Mouse (Mus musculus) adrenal gland, adult 18-20 months (tissue): ENCODE data around the gene Kif1c. TPM values are rescaled to one million over a fixed set of nuclear protein-coding genes. Genes with fewer than 3 reads are reported as not detected.

Experiments used
- DNase-seq, 2 experiments: peaks; one replicate each; pipeline ENCODE4 v3.0.0; 2021 to 2022; ENCODE audit warnings: low spot score in 2 of 2
- total RNA-seq, 2 experiments: library from RNA; stranded (reverse); gene quantifications; 1 replicate in 1 of 2; 2 replicates in 1 of 2; pipeline ENCODE4 v1.2.3; 2021

Gene Kif1c
- total RNA-seq, 2 experiments from 2014 or later, result 153 to 212 TPM

DNA sequence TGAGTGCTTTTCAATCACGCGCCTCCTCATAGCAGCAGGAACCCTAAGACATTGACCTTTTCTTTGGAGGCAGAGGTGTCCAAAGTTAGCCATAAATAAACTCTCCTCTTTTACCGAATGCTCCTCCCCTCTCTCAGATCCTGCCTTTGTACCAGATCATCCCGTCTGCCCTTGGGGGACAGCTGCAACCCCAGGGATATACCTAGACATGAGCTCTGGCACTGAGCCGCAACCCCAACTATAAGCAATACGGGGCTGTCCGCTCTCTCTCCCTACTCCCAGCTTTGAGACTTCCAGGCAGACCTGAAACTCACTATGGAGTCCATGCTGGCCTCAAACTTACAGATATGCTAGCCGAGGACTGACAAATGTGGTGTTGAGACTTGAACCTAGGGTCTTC lies 33.7 kb upstream of the Kif1c start:
- no peak for DNase-seq

GRCm38 (mm10) chr11:70667271-70668150 lies 32.8 kb upstream of the Kif1c start:
- DNase-seq, result no peak

GRCm38 (mm10) chr11:70668335-70668770 lies 32.0 kb upstream of the Kif1c start:
- DNase-seq, result peak in 1 of 2 experiments; percentile 57

DNA sequence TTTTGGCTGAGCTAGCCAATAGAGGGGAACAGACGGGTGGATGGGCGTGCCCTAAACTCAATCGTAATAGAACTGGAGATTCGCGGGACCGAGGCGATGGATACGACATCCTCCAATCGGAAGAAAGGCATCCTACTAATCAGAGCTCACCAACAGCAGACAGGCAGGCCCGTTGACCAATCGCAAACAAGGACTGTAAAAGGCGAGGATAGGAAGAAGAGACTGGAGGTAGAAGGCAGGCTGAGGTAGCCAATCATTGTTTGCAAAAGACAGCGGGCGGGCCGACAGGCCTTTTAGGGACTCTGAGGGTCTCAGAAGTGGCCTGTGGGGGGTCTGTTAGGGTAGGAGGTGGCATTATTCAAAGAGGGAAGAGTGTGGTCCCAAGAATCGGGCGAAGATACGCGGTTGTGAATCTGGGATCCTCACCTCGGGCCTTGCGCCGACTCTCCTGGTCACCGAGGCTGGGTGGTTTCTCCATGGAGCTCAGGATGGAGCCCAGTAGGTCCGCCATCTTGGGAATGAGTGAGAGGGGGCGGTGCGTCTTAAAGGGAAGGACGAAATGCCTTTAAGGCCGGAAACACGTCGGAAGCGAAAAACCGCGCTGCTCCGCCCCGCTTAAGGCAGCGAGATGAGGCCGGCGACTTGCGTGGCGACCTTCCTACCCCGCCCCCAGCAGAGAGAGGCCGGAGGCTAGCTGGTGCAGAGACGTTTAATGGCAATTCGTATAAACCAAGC lies 31.4 kb upstream of the Kif1c start, which contains the start of gene Spag7:
TSS of gene Spag7 (minus strand) at position 646 of the 735 bp plus-strand sequence.
- peak; percentile 87 to 92 for DNase-seq

DNA sequence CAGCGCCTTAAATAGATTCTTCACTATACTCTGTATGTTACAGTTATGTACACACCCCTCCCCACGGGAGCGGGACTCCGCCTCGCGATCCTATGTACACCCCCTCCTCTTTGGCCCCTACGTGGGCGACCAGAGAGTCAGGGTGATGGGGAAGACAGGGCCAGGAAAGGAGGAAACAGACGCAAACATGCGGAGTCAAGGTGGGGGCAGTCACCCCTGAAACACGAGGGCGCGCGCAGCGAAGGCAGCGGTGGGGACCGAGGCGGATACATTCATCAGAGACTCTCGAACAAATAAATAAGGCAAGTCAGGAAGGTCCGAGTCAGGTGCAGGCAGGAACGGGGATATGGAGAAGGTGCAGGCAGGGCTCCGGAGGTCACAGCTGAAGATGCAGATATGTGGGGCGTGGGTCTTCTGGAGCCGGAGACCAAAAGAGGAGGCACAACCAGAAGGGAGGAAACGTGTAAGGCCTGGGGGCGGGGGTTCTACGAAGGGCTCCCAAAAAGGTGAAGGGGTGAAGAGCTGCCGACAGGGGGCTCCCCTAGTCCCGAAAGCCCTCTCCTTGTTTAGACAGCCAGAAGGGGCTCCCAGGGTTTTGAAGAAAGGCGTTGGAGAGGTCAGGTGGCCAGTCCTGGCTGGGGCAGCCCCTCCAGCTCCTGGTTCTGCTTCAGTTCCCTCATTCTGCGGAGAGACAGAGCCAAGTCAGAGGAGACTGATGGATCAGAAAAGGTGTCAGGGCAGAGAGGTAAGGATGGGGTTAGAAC lies 30.6 kb upstream of the Kif1c start:
- DNase-seq, result peak; percentile 72 to 76

DNA sequence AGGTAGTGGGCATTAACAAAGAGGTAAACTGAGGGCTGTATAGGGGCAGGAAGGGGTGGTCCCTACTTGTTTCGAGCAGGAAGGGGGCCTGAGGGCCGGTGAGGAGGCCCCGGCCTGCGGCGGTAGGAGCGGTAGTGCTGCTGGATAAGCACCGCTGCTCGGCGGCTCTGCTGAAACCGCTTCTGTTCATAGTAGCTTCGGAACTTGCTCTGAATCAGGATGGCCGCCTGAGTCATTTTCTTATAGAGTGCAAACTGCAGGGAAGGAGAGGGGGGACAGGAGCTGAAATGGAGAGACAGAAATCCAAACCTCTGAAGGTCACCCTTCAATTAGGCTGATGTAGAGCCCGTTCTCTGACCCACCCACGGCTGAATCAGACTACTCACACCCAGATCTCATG lies 29.9 kb upstream of the Kif1c start:
- peak in 1 of 2 experiments; percentile 59 for DNase-seq

- DNase-seq, result no peak
Measured at GRCm38 (mm10) chr11:70671333-70672047, 28.9 kb upstream of the Kif1c start.

GRCm38 (mm10) chr11:70674014-70674413 lies 26.3 kb upstream of the Kif1c start:
- no peak for DNase-seq

- DNase-seq, result no peak
Measured at GRCm38 (mm10) chr11:70674501-70674900, 25.8 kb upstream of the Kif1c start.

GRCm38 (mm10) chr11:70678092-70678491 lies 22.3 kb upstream of the Kif1c start:
- no peak for DNase-seq

- no peak for DNase-seq
Measured at GRCm38 (mm10) chr11:70678576-70678975, 21.8 kb upstream of the Kif1c start.

DNA sequence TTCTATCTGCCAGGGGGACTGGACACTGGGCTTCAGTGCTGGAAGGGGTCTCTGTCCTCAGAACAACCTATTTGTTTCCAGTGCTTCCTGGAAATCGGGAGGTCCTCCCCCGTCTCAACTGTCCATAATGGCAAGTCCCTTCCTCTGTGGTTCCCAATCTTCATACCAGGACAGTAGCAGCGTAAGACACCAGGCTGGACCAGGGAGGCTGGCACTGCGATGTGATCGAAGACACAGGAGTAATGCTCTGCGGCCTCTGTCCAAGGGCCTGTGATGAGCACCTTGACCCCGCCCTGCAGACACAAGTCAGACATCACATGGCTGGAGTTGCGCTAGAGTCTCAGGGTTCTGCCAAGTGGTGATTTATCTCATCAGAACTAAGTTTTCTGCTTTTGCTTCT lies 21.0 kb upstream of the Kif1c start:
- DNase-seq, result no peak

GRCm38 (mm10) chr11:70679894-70680293 lies 20.5 kb upstream of the Kif1c start:
- no peak for DNase-seq

GRCm38 (mm10) chr11:70681170-70681569 lies 19.2 kb upstream of the Kif1c start:
- no peak for DNase-seq

GRCm38 (mm10) chr11:70681897-70682581 lies 18.3 kb upstream of the Kif1c start:
- DNase-seq, result no peak

DNA sequence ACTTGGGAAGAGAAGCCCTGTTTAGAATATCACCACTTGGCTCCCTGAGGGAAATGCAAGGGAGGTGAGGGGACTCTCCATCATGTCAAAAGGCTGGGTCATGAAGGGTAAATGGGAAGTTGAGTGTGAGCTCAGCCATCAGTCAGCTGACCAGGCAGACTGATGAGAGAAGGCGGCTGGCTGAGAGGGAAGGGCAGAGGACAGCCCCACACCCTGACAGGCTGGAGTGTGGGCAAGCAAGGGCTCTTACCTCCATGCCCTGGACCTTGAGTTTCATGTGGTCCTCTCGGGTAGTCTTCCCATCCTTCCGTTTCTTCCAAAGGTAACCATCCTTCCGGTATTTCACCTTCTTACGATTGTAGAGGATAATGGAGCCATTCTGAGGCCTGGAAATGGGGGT lies 16.7 kb upstream of the Kif1c start:
- no peak for DNase-seq

DNA sequence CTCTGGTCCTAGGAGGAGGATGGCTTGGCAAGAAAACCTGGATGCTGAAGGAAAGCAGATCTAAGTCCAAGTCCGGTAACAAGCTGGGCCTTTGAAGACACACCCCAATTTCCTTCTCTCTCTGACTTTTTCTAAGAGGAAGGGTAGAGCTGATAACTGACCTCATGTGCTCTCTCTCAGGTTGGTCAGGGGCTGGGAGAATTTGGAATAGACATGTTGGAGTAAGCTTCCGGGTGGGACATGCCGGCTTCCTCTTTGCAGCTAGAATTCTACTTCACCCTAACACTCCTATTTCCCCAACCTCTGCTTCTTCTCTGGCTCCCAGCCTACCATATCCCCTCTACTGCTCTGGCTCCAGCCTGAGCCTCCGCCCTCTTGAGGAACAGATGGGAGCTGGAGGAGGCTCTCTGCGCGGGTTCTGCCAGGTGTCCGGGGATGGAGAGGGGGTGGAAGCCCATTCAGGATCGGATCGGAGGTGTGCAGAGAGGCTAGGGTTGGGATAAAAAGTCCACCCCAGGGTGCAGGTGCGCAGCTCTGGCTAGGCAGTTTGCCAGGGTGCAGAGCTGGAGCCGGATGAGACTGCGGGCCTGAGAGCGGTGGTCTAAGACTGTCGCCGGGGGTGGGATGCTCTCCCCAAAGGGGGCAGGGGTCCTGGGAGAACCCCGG lies 13.3 kb upstream of the Kif1c start:
- peak in 1 of 2 experiments; percentile 30 for DNase-seq

GRCm38 (mm10) chr11:70687601-70688199 lies 12.6 kb upstream of the Kif1c start, which contains the start of gene Camta2:
TSS of gene Camta2 (minus strand) at chr11:70688105.
- peak; percentile 85 to 92 for DNase-seq

- DNase-seq, result no peak
Measured at GRCm38 (mm10) chr11:70688372-70688771, 12.0 kb upstream of the Kif1c start.
